Mouse (Mus musculus) bone marrow macrophage, adult 2 months (primary cell): ENCODE measurements around the gene Iqcf5.

Experiments
- CTCF ChIP-seq: IDR thresholded peaks from 2 replicates; pipeline ENCODE4 v1.5.1; 2012; ENCODE audit warnings: low read depth, mild to moderate bottlenecking, low read length, moderate library complexity
- POLR2A ChIP-seq: IDR thresholded peaks from 2 replicates; pipeline ENCODE4 v1.6.1; 2012; ENCODE audit warnings: mild to moderate bottlenecking, low read depth, low read length, borderline replicate concordance

GRCm38 (mm10) chr9:106519433-106519832 is 5.1 kb downstream of the Iqcf5 start:
- TF ChIP-seq CTCF: no peak
- TF ChIP-seq POLR2A: no peak
